Mouse (Mus musculus) ovary, adult 18-20 months (tissue): Measurements from ENCODE around the gene Rbms3.

Source experiments
- DNase-seq: peaks from one replicate; pipeline ENCODE4 v3.0.0; 2022; ENCODE audit warnings: low spot score, mixed read lengths

Rbms3 gene

GRCm38 (mm10) chr9:117187116-117188034 is 442.3 kb downstream of the Rbms3 start:
- no peak for DNase-seq

- no peak for DNase-seq
Observed at GRCm38 (mm10) chr9:117180658-117181057, 449.1 kb downstream of the Rbms3 start.

- DNase-seq = no peak
Observed at GRCm38 (mm10) chr9:117178366-117178765, 451.3 kb downstream of the Rbms3 start.

GRCm38 (mm10) chr9:117172526-117172925 is 457.2 kb downstream of the Rbms3 start:
- no peak for DNase-seq

- DNase-seq = no peak
Observed at GRCm38 (mm10) chr9:117169196-117169595, 460.5 kb downstream of the Rbms3 start.

GRCm38 (mm10) chr9:117163143-117163542 is 466.6 kb downstream of the Rbms3 start:
- DNase-seq = no peak

GRCm38 (mm10) chr9:117161150-117161549 is 468.6 kb downstream of the Rbms3 start:
- no peak for DNase-seq

- DNase-seq = no peak
Observed at GRCm38 (mm10) chr9:117156330-117156905, 473.3 kb downstream of the Rbms3 start.

- no peak for DNase-seq
Observed at GRCm38 (mm10) chr9:117154590-117154989, 475.1 kb downstream of the Rbms3 start.

GRCm38 (mm10) chr9:117153686-117154274 is 475.9 kb downstream of the Rbms3 start:
- DNase-seq = no peak

- no peak for DNase-seq
Observed at GRCm38 (mm10) chr9:117151951-117152350, 477.8 kb downstream of the Rbms3 start.

GRCm38 (mm10) chr9:117144057-117144723 is 485.5 kb downstream of the Rbms3 start:
- no peak for DNase-seq

GRCm38 (mm10) chr9:117139971-117140370 is 489.7 kb downstream of the Rbms3 start:
- no peak for DNase-seq

GRCm38 (mm10) chr9:117136410-117136809 is 493.3 kb downstream of the Rbms3 start:
- no peak for DNase-seq

GRCm38 (mm10) chr9:117134043-117134442 is 495.7 kb downstream of the Rbms3 start:
- DNase-seq = no peak

GRCm38 (mm10) chr9:117126816-117127215 is 502.9 kb downstream of the Rbms3 start:
- DNase-seq = no peak

GRCm38 (mm10) chr9:117125844-117126243 is 503.9 kb downstream of the Rbms3 start:
- DNase-seq = no peak

GRCm38 (mm10) chr9:117121572-117121971 is 508.1 kb downstream of the Rbms3 start:
- DNase-seq = no peak

GRCm38 (mm10) chr9:117117181-117117729 is 512.5 kb downstream of the Rbms3 start:
- no peak for DNase-seq

GRCm38 (mm10) chr9:117115609-117116008 is 514.1 kb downstream of the Rbms3 start:
- DNase-seq = no peak

- no peak for DNase-seq
Observed at GRCm38 (mm10) chr9:117113592-117113991, 516.1 kb downstream of the Rbms3 start.

GRCm38 (mm10) chr9:117107926-117108325 is 521.8 kb downstream of the Rbms3 start:
- no peak for DNase-seq
